Mouse (Mus musculus) cortical plate, adult 2 months (tissue): Measurements from ENCODE around the gene Cnp.

Source experiments
- CTCF ChIP-seq: fragments of 200-500 bp; IDR thresholded peaks from 2 replicates; pipeline ENCODE4 v1.5.1; 2011; ENCODE audit warnings: mild to moderate bottlenecking, control low read depth, low read length; ENCODE audit not compliant: insufficient read depth; ENCODE audit errors: extremely low read depth
- POLR2A ChIP-seq: fragments of 200-500 bp; IDR thresholded peaks from 2 replicates; pipeline ENCODE4 v1.6.1; 2011; ENCODE audit warnings: mild to moderate bottlenecking, low read length, control low read depth; ENCODE audit not compliant: insufficient read depth; ENCODE audit errors: extremely low read depth

GRCm38 (mm10) chr11:100623867-100624266 is 49.2 kb downstream of the Cnp start:
- TF ChIP-seq CTCF (no peak), POLR2A (no peak)
